Mouse (Mus musculus): ENCODE measurements around the gene A830018L16Rik.

Gene A830018L16Rik

DNA sequence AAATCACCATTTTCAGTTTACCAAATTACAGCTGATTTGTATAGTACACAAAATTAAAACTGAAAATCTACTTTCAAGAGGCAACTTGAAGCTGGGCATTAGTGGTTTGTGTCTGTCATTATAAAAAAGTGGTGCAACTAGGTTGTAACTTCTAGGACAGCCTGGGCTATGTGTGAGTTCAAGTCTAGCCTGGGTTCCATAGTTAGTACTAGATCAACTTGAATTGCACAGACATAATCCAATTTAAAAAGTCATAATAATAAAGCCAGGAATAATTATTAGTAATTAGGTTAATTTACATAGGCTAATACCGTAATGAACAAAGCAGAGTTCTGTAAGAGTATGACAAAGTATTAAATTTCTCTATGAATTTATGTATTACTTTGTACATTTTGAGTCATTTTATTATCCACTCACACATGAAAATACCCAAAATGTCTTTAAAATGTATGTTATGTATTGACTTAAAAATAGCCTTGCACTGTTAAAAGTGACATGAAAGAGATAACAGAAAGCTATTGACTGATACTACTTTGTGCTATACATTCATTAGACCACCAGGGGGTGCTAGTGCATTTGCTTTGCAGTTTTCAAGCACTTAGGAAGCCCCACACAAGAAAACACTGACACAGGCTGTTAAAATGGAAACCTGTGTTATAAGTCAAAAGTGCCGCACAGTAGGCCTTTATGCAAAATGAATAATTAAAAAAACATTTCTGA lies 243.6 kb downstream of the A830018L16Rik start:
- DNase-seq = peak; percentile 2 to 27

DNA sequence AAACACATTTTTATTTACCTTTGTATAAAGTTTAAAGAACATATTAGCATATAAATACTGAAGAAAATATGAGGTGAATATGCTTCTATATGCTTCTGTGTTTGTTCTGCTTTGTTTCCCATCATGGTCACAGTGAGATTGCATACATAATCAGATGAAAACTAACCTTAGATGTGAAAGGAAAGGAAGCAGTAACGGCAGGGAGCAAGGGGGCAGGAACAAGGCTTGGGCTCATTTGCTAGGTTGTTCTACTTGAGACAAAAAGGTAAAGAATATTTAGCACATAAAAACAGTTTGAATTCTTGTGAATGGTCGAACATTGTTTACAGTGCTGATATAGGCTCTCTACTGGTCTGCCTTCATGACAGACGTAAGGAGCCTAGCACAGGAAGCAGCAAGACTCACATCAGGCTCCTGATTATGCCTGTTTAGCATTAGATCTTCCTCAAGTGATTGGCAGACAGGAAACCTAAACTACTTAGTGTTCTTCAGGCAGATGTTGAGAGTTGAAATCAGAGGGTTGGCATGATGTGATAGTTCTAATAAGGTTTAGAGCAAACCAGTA lies 244.2 kb downstream of the A830018L16Rik start:
- DNase-seq = no peak

- DNase-seq = no peak
Measured at GRCm38 (mm10) chr1:11744749-11745314, 330.9 kb downstream of the A830018L16Rik start.

DNA sequence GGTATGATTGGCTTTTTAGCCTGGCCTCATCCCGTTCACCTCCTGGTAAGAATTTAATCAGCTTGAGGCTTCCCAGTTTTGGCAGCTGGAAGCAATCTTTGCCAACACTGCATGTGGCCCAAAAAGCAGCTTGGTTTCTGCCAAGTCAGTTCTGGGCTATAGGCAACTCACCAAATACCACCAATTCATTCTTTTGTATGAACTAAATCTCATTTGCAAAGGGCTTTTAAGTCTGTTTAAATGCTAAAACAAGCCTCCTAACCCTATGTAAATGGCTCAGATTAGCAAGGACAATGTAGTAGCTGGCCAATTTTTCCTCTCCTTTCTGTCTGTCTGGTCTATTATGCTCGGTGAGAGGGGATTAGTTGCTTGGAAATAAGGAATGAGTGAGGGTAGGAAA lies 334.5 kb downstream of the A830018L16Rik start:
- DNase-seq = no peak

- DNase-seq = no peak
Measured at GRCm38 (mm10) chr1:11750065-11750464, 336.2 kb downstream of the A830018L16Rik start.

- DNase-seq = no peak
Measured at GRCm38 (mm10) chr1:11750607-11751006, 336.7 kb downstream of the A830018L16Rik start.

DNA sequence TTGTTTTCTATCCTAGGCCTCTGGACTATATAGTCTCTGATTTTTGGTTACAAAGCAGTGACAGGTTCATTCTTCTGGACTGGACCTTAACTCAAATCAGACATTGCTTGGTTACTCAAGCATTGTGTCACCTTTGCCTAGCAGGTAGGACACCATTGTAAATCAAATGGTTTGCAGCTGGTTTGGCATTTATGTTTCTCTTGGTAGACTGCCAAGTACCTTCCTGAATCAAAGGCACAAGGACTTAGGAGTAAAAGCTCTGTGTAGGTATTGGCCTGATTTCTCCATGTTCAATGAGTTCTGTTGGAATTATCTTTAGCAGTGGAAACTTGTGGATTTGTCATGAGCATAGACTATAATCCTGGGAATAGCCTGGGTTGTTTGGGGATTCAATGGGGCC lies 338.1 kb downstream of the A830018L16Rik start:
- peak in 1 of 2 experiments; percentile 56 for DNase-seq

DNA sequence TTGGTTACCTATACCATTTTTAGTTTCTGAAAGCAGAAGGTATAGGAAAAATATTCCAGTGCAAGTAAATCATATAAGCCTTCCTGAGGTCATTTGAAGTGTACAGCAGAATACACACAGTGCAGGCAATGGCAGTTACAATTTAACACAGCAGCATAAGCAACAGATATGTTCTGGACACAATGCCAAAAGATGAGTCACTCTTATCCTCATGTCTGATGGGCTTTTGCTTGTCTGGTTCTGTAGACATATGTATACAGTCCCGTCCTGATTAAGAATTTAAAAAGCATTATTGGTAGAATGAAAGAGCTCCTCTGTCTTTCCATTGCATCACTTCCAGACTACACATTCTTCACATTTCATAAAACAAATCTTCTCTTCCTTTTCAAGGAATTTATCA lies 374.4 kb downstream of the A830018L16Rik start:
- no peak for DNase-seq

- no peak for DNase-seq
Measured at GRCm38 (mm10) chr1:11792820-11793219, 378.9 kb downstream of the A830018L16Rik start.

- DNase-seq = no peak
Measured at GRCm38 (mm10) chr1:11795666-11796065, 381.8 kb downstream of the A830018L16Rik start.

DNA sequence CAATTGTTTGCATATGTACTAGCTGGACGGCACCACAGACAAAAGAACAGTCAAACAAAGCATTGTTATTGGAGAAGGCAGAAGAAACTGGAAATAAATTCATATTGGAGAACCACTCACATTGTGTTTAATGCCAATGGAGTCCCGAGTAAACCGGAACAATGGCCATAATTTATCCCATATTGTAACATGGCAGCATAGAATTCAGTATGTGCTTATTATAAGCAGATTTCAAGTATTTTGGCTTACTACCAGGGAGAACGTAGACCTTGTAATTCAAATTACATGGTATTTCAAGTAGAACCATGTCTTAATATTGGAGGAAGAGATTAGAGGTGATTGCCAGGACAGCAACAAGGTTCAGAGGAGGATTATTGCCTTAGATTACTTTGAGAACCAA lies 458.9 kb downstream of the A830018L16Rik start:
- no peak for DNase-seq

DNA sequence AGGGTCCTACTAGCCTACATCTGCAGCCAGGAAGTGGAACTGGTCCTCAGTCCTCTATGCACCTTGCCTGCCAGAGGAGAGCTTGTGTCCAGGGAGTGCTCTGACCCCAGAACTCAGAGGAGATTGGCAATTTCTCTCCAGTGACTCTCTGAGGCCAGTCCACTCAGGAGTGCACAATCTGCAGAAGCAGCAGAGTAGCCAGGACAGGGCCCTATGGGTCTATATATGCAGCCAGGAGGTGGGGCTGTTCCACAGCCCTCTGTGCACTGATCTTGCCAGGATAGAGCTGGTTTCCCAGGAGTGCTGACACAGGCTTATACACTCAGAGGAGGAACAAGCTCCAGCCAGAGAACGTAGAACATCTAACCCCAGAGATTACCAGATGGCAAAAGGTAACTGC lies 459.7 kb downstream of the A830018L16Rik start:
- no peak for DNase-seq

- no peak for DNase-seq
Measured at GRCm38 (mm10) chr1:11881706-11882105, 467.8 kb downstream of the A830018L16Rik start.

- DNase-seq = no peak
Measured at GRCm38 (mm10) chr1:11895715-11896114, 481.8 kb downstream of the A830018L16Rik start.

GRCm38 (mm10) chr1:11915873-11916272 lies 502.0 kb downstream of the A830018L16Rik start:
- no peak for DNase-seq

DNA sequence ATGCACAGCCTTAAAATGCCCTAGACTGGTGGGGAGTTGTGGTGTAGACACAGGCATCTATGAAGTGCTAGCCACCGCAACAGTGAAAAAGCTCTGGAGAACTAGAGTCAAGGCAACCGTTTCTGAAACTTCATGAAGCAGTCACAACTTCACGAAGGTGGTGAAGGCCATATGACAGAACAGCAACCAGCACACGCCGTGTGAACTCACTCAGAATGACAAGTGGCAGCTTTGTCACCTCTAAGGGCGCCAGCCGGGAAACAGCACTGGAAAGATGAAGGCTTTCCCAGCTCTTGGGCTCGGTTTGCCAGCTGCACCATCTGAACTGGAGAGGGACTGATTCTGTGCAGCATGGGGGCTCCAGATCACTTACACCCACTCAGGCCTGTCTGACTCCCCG lies 523.1 kb downstream of the A830018L16Rik start:
- no peak for DNase-seq

- no peak for DNase-seq
Measured at GRCm38 (mm10) chr1:11959421-11960206, 545.7 kb downstream of the A830018L16Rik start.

DNA sequence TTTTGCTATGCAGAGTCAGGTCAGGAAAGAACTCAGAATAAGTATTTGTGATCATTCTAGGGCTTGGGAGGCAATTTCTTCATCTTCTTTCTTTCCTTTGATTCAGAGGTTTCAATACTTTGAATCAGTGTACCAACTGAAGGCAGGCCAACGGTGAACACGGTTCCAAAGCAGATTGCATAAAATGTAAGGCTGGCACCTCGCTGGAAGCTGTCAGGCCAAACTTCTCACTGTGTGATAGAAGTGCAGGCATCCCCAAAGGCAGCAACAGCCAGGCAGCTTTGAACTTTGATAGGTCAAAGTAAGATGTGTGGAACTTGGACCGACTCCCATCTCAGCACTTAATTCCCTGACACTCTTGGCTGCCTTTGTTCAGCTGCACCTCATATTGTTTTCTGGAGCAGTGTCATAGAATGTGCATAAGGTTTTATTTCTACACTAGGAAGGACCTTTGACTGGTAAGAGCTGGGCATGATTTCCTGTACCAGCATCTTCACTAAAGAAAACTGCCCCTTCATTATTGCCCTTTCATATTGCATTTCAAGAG lies 568.8 kb downstream of the A830018L16Rik start:
- no peak for DNase-seq

DNA sequence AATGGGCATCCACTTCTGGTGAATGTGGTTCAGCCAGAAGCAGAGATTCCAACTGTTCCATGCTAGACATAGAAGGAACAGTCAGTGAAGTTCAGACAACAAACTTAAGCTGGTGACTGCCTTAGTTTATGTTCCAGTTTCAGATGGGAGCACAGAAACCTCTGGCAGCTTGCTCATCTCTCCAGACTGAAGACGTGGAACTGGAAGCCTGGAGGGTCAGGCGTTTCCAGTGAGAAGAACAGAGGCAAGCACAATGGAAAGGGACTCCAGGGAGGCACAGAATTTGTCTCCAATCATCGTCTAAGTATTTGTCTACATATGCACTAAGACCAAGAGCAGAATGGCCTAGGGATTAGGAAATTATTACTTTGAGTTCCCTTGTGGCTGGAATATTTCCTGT lies 576.1 kb downstream of the A830018L16Rik start:
- no peak for DNase-seq

GRCm38 (mm10) chr1:11996297-11996878 lies 582.5 kb downstream of the A830018L16Rik start:
- DNase-seq = no peak

DNA sequence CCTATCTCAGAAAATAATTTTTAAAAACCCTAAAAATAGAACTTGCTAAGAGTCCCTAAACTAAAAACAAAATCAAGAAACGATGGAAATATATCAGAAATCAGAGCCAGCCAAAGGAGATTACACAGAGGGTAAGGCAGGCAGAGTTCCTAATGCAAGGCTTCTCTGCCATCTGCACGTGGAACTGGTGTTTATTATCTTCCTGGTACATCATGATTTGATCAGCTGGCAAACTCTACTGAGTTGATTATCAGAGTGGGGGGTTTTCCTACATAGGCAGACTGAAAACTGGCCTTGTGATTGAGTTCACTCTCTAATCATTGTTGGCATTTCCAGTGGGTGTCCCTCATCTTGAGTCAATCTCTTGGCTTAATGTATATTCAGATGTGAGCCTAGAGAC lies 583.7 kb downstream of the A830018L16Rik start:
- no peak for DNase-seq

GRCm38 (mm10) chr1:12000557-12000956 lies 586.7 kb downstream of the A830018L16Rik start:
- DNase-seq = no peak
